Mouse (Mus musculus) hindbrain, embryonic 15.5 days (tissue): ENCODE measurements around the gene Tmem81. TPM values are rescaled to one million over a fixed set of nuclear protein-coding genes. Genes with fewer than 3 reads are reported as not detected.
A peak's percentile ranks its signal among the peaks of the same experiment; 100 is the strongest.

Source experiments
- ATAC-seq: fragments of 200-750 bp; cut with Nextera tagmentation; 2 replicates; pipeline ENCODE4 v1.8.0; 2017; ENCODE audit warnings: low read depth, moderate number of reproducible peaks, moderate TSS enrichment; ENCODE audit not compliant: low FRiP score
- H3K27ac ChIP-seq: fragments of 300-500 bp; sonication (generic); replicated peaks from 2 replicates; pipeline ENCODE4 v1.5.1; 2015; ENCODE audit warnings: mild to moderate bottlenecking, inconsistent platforms
- H3K27me3 ChIP-seq: fragments of 300-500 bp; sonication (generic); 2 replicates; pipeline ENCODE4 v1.6.1; 2015; ENCODE audit warnings: control low read depth, inconsistent platforms
- H3K36me3 ChIP-seq: fragments of 300-500 bp; sonication (generic); 2 replicates; pipeline ENCODE4 v1.6.1; 2015; ENCODE audit warnings: control low read depth, inconsistent platforms
- H3K4me1 ChIP-seq: fragments of 300-500 bp; sonication (generic); replicated peaks from 2 replicates; pipeline ENCODE4 v1.6.1; 2015; ENCODE audit warnings: control low read depth, inconsistent platforms
- H3K4me2 ChIP-seq: fragments of 300-500 bp; sonication (generic); 2 replicates; pipeline ENCODE4 v1.6.1; 2015; ENCODE audit warnings: moderate library complexity, mild to moderate bottlenecking, inconsistent platforms
- H3K4me3 ChIP-seq: fragments of 300-500 bp; sonication (generic); 2 replicates; pipeline ENCODE4 v1.5.1; 2015; ENCODE audit warnings: mild to moderate bottlenecking, inconsistent platforms
- H3K9ac ChIP-seq: fragments of 300-500 bp; sonication (generic); 2 replicates; pipeline ENCODE4 v1.6.1; 2015; ENCODE audit warnings: inconsistent platforms
- H3K9me3 ChIP-seq: fragments of 300-500 bp; sonication (generic); 2 replicates; pipeline ENCODE4 v1.6.1; 2016; ENCODE audit warnings: control low read depth, inconsistent platforms
- WGBS: fragments of 180-500 bp; shearing (Covaris S2); methylation state at CpG from one replicate; pipeline ENCODE4 v1.1.7; 2015; 5-methylcytosine and 5-hydroxymethylcytosine counted together
- polyA plus RNA-seq: library from polyadenylated mRNA; unstranded; fragments of >200 nt; fragmentation: Nextera tagmentation; extraction: Ambion mirVana; gene quantifications from 2 replicates; pipeline ENCODE4 v1.2.1, GENCODE M21; 2015

Gene Tmem81
- polyA plus RNA-seq, 1 experiment from 2014 or later: 1.1 TPM

DNA sequence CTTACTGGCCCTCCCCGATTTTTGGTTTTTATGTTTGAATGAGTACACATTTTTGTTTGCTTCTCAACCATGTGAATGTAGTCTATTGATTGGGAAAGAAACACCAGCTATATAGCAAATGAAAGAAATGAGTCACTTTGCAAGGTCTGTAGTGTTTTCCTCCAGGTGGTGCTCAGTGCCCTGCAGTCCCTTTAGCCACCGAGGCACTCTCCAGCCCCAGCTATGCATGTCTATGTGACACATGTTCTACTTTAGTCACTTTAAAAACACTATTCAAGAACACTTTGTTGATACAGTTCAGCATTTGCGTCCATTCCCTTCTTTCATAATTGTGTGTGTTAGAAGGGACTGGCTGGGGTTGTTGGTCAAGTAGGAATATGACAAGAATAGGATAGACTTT lies 22.8 kb upstream of the Tmem81 start:
- no peak for ATAC-seq
- peaks cover 21% of the 10 kb centered on the region for H3K36me3 ChIP-seq
- WGBS: 89% methylated on average over 3 of the region's 3 CpGs
- no peaks in the 10 kb centered on the region for H3K27me3 ChIP-seq
- peaks cover 12% of the 10 kb centered on the region for H3K4me1 ChIP-seq
- no peak overlapping the region for H3K9ac ChIP-seq
- no peak overlapping the region for H3K4me2 ChIP-seq
- no peaks in the 10 kb centered on the region for H3K9me3 ChIP-seq
- no peak overlapping the region for H3K4me3 ChIP-seq
- H3K27ac ChIP-seq: no peak overlapping the region

GRCm38 (mm10) chr1:132483759-132484158 lies 22.3 kb upstream of the Tmem81 start:
- Histone ChIP-seq H3K27me3 (no peaks in the 10 kb centered on the region), H3K4me3 (no peak overlapping the region), H3K4me2 (no peak overlapping the region), H3K9ac (no peak overlapping the region), H3K27ac (no peak overlapping the region), H3K4me1 (peaks cover 6% of the 10 kb centered on the region), H3K9me3 (no peaks in the 10 kb centered on the region), H3K36me3 (peaks cover 21% of the 10 kb centered on the region)
- 90% methylated on average over 6 of the region's 6 CpGs for WGBS
- no peak for ATAC-seq

- H3K4me3 ChIP-seq: no peak overlapping the region
- H3K9me3 ChIP-seq: no peaks in the 10 kb centered on the region
- WGBS: 96% methylated on average over 2 of the region's 2 CpGs
- no peak for ATAC-seq
- H3K4me2 ChIP-seq: no peak overlapping the region
- H3K9ac ChIP-seq: no peak overlapping the region
- no peaks in the 10 kb centered on the region for H3K4me1 ChIP-seq
- H3K36me3 ChIP-seq: peaks cover 58% of the 10 kb centered on the region
- H3K27ac ChIP-seq: no peak overlapping the region
- no peaks in the 10 kb centered on the region for H3K27me3 ChIP-seq
Measured at GRCm38 (mm10) chr1:132500535-132500934, 5.5 kb upstream of the Tmem81 start.

- 91% methylated on average over 5 of the region's 5 CpGs for WGBS
- Histone ChIP-seq H3K27ac (no peak overlapping the region), H3K36me3 (peaks cover 41% of the 10 kb centered on the region)
Measured at GRCm38 (mm10) chr1:132505155-132505554, 875 bp upstream of the Tmem81 start.

DNA sequence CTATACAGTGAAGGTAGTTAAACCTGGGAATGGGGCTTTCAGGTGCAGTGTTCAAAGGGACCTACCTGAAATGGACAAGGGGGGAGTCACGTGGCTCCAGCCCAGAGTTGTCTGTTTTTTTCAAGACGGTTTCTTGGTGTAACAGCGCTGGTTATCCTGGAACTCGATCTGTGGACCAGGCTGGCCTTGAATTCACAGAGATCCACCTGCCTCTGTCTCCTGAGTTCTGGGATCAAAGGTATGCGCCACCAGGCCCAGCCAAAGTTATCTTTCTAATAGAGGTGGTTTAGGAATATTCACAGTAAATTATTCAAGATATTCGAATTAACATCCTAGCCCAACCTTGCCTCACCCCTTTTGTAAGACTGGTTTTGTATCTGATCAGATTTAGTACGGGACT lies 626 bp downstream of the Tmem81 start:
- no peak overlapping the region for H3K9ac ChIP-seq
- WGBS: 96% methylated on average over 7 of the region's 7 CpGs
- H3K36me3 ChIP-seq: peaks cover 39% of the 10 kb centered on the region

More at GRCm38 (mm10) chr1:132505155-132505554, 875 bp upstream of the Tmem81 start:
- no peaks in the 10 kb centered on the region for H3K9me3 ChIP-seq
- H3K4me1 ChIP-seq: no peaks in the 10 kb centered on the region
- no peaks in the 10 kb centered on the region for H3K27me3 ChIP-seq
- no peak overlapping the region for H3K4me3 ChIP-seq
- H3K4me2 ChIP-seq: no peak overlapping the region
- no peak overlapping the region for H3K9ac ChIP-seq
- no peak for ATAC-seq

GRCm38 (mm10) chr1:132509771-132510170 lies 3.7 kb downstream of the Tmem81 start:
- Histone ChIP-seq H3K27me3 (no peaks in the 10 kb centered on the region), H3K4me2 (no peak overlapping the region), H3K27ac (no peak overlapping the region), H3K36me3 (peaks cover 15% of the 10 kb centered on the region; the same call in 1 of the 2 replicates), H3K9ac (no peak overlapping the region), H3K9me3 (no peaks in the 10 kb centered on the region), H3K4me3 (no peak overlapping the region), H3K4me1 (peaks cover 6% of the 10 kb centered on the region; the same call in 1 of the 2 replicates)
- 87% methylated on average over 5 of the region's 5 CpGs for WGBS
- no peak for ATAC-seq

More for the DNA sequence above, 626 bp downstream of the Tmem81 start:
- no peak for ATAC-seq
- no peak overlapping the region for H3K4me2 ChIP-seq
- no peaks in the 10 kb centered on the region for H3K9me3 ChIP-seq
- H3K4me3 ChIP-seq: no peak overlapping the region
- peaks cover 6% of the 10 kb centered on the region; the same call in 1 of the 2 replicates for H3K4me1 ChIP-seq
- H3K27me3 ChIP-seq: no peaks in the 10 kb centered on the region
- H3K27ac ChIP-seq: no peak overlapping the region

- Histone ChIP-seq H3K4me2 (no peak overlapping the region), H3K9ac (no peak overlapping the region), H3K4me3 (no peak overlapping the region), H3K27ac (peak overlapping the region; percentile 46; the same call in 1 of the 2 replicates), H3K27me3 (no peaks in the 10 kb centered on the region), H3K4me1 (peaks cover 6% of the 10 kb centered on the region; the same call in 1 of the 2 replicates), H3K9me3 (no peaks in the 10 kb centered on the region), H3K36me3 (peaks cover 29% of the 10 kb centered on the region)
- no peak for ATAC-seq
- 46% methylated on average over 8 of the region's 8 CpGs for WGBS
Measured at GRCm38 (mm10) chr1:132511521-132511920, 5.5 kb downstream of the Tmem81 start.

DNA sequence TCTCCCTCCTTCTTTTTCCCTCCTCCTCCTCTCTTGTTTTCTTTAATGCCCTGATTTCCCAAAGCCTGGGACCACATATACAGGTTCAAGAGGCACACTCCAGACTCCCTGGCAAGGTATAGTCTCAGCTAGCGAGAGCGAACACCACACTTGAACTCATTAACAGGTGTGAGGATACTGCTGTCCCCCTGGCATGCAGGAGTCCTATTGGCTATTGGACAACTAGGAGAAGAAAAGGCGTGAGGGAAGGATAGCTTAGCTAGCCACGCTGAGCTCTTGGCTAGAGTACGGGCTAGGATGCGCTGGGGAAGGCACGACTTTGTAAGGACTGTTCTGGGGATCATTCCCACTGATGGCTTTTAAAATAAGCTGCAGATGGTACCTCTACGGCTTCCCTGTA lies 6.1 kb downstream of the Tmem81 start:
- no peak for ATAC-seq
- 79% methylated on average over 8 of the region's 8 CpGs for WGBS
- H3K4me1 ChIP-seq: peaks cover 6% of the 10 kb centered on the region; the same call in 1 of the 2 replicates
- H3K9ac ChIP-seq: no peak overlapping the region
- H3K9me3 ChIP-seq: no peaks in the 10 kb centered on the region
- H3K4me3 ChIP-seq: no peak overlapping the region
- H3K4me2 ChIP-seq: no peak overlapping the region
- no peaks in the 10 kb centered on the region for H3K27me3 ChIP-seq
- no peak overlapping the region for H3K27ac ChIP-seq
- H3K36me3 ChIP-seq: peaks cover 29% of the 10 kb centered on the region

DNA sequence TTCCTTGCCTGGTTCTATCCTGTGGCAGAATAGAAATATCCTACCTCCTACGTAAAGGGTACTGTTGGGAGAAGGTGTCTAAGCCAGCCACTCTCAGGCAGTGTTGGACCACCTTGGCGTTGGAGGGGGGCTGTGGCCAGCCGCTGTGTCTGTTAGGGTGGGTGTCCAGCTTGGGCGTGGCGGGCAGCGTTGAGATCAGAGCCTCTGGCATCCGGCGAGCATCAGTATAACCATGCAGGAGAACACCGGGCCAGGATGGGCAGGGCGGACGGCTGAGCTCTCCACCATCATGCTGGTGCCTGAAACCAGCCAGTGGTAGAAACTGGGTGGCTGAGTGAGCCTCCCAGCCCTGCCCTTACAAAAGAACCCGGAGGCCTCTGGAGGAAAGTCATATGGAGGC lies 9.3 kb downstream of the Tmem81 start:
- Histone ChIP-seq H3K4me3 (no peak overlapping the region), H3K9ac (no peak overlapping the region), H3K9me3 (no peaks in the 10 kb centered on the region), H3K36me3 (peaks cover 22% of the 10 kb centered on the region), H3K4me1 (peaks cover 6% of the 10 kb centered on the region; the same call in 1 of the 2 replicates), H3K27ac (no peak overlapping the region), H3K27me3 (no peaks in the 10 kb centered on the region), H3K4me2 (no peak overlapping the region)
- ATAC-seq: no peak
- WGBS: 92% methylated on average over 12 of the region's 12 CpGs

DNA sequence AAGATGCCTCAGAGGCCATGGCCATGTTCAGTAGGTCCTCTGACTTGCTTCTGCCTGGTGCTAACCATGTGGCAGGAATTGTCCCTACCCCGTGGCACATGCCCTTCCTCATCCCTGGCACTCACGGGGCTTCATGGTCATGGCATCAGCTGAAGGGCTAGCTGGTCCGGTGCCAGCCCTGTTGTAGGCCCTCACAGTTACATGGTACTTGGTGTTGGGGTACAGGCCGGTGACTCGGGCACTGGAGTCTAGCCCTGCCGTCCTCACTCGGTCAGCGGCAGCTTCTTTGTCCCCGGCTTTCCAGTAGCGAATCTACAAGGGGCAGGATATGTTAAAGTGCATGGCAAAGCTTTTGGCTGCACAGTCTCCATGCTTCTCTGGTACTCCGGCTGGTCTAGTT lies 10.7 kb downstream of the Tmem81 start:
- peaks cover 25% of the 10 kb centered on the region for H3K36me3 ChIP-seq
- no peak overlapping the region for H3K27ac ChIP-seq
- 92% methylated on average over 11 of the region's 11 CpGs for WGBS
- no peak for ATAC-seq
- H3K9me3 ChIP-seq: no peaks in the 10 kb centered on the region
- no peaks in the 10 kb centered on the region for H3K4me1 ChIP-seq
- H3K4me3 ChIP-seq: no peak overlapping the region
- no peak overlapping the region for H3K4me2 ChIP-seq
- no peaks in the 10 kb centered on the region for H3K27me3 ChIP-seq
- H3K9ac ChIP-seq: no peak overlapping the region

- no peak for ATAC-seq
- no peaks in the 10 kb centered on the region for H3K27me3 ChIP-seq
Measured at GRCm38 (mm10) chr1:132518621-132519020, 12.6 kb downstream of the Tmem81 start.

DNA sequence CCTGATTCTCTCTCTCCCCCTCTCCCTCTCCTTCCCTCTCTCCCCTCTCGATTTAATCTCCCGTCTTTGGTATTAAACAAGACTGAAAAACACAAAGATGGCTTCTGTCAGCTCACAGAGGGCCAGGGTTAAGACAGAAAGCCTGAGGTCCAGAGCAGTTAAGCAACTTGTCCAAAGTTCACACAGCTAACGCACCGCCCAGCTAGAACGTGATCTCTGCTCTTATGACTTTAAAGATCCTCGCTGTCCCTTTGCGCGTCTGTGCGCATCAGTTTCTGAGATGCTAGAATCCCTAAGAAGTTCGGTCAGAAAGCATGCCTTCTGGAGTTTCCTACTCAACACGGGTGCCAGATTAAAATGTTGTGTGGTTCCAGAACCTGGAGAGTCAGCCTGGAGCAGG lies 13.7 kb downstream of the Tmem81 start:
- WGBS: 90% methylated on average over 11 of the region's 11 CpGs
- ATAC-seq: no peak
- Histone ChIP-seq H3K36me3 (peaks cover 37% of the 10 kb centered on the region), H3K27ac (no peak overlapping the region), H3K4me3 (no peak overlapping the region), H3K27me3 (no peaks in the 10 kb centered on the region), H3K9me3 (no peaks in the 10 kb centered on the region), H3K4me2 (no peak overlapping the region), H3K4me1 (peaks cover 4% of the 10 kb centered on the region; the same call in 1 of the 2 replicates), H3K9ac (no peak overlapping the region)

More at GRCm38 (mm10) chr1:132518621-132519020, 12.6 kb downstream of the Tmem81 start:
- Histone ChIP-seq H3K9me3 (no peaks in the 10 kb centered on the region), H3K27ac (no peak overlapping the region), H3K4me1 (peaks cover 4% of the 10 kb centered on the region; the same call in 1 of the 2 replicates), H3K9ac (no peak overlapping the region), H3K4me3 (no peak overlapping the region), H3K36me3 (peaks cover 37% of the 10 kb centered on the region), H3K4me2 (no peak overlapping the region)
- 79% methylated on average over 18 of the region's 18 CpGs for whole genome bisulfite sequencing

DNA sequence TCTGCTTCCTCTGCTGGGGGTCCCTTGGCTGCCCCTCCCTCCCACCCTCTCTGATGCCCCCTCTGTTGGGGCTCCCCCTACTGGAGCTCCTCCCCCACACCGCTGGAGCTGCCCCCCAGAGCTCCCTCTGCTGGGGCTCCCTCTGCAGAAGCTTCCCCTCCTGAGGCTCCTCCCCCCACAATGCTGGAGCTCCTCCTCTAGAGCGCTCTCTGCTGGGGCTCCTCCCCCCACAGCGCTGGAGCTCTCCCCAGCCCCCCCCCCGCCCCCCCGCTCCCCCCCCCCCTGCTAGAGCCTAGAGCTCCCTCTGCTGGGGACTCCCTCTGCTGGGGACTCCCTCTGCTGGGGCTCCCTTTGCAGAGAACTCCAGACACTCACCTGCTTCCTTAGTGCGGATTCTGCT lies 14.7 kb downstream of the Tmem81 start:
- 38% methylated on average over 2 of the region's 6 CpGs for WGBS
- Histone ChIP-seq H3K9me3 (no peaks in the 10 kb centered on the region), H3K36me3 (peaks cover 27% of the 10 kb centered on the region), H3K4me3 (no peak overlapping the region), H3K4me1 (peaks cover 11% of the 10 kb centered on the region; the same call in 1 of the 2 replicates), H3K9ac (no peak overlapping the region), H3K4me2 (no peak overlapping the region), H3K27ac (no peak overlapping the region), H3K27me3 (no peaks in the 10 kb centered on the region)
- no peak for ATAC-seq
